Mouse (Mus musculus) kidney, adult 9 months (tissue): Measurements from ENCODE around the gene Spag17.

ENCODE experiments used
- DNase-seq: peaks from one replicate; pipeline ENCODE4 v3.0.0; 2022

Gene Spag17

GRCm38 (mm10) chr3:99966285-99966684, 81.1 kb downstream of the Spag17 start:
- DNase-seq = no peak

GRCm38 (mm10) chr3:99970766-99971165, 85.6 kb downstream of the Spag17 start:
- DNase-seq = no peak

- DNase-seq = no peak
These were observed 95.8 kb downstream of the Spag17 start for GRCm38 (mm10) chr3:99981046-99981445.

- no peak for DNase-seq
These were observed 119.5 kb downstream of the Spag17 start for GRCm38 (mm10) chr3:100004676-100005075.

GRCm38 (mm10) chr3:100009807-100010206, 124.6 kb downstream of the Spag17 start:
- no peak for DNase-seq

- no peak for DNase-seq
These were observed 128.9 kb downstream of the Spag17 start for GRCm38 (mm10) chr3:100014110-100014509.

GRCm38 (mm10) chr3:100031291-100031690, 146.1 kb downstream of the Spag17 start:
- no peak for DNase-seq

- no peak for DNase-seq
These were observed 147.8 kb downstream of the Spag17 start for GRCm38 (mm10) chr3:100032969-100033368.

- no peak for DNase-seq
These were observed 149.3 kb downstream of the Spag17 start for GRCm38 (mm10) chr3:100034366-100034956.

- no peak for DNase-seq
These were observed 149.9 kb downstream of the Spag17 start for GRCm38 (mm10) chr3:100035097-100035496.

GRCm38 (mm10) chr3:100036846-100037245, 151.6 kb downstream of the Spag17 start:
- no peak for DNase-seq

GRCm38 (mm10) chr3:100074406-100074805, 189.2 kb downstream of the Spag17 start:
- no peak for DNase-seq

GRCm38 (mm10) chr3:100102386-100103092, 217.3 kb downstream of the Spag17 start:
- no peak for DNase-seq

GRCm38 (mm10) chr3:100106736-100107135, 221.5 kb downstream of the Spag17 start:
- DNase-seq = no peak

- no peak for DNase-seq
These were observed 233.5 kb downstream of the Spag17 start for GRCm38 (mm10) chr3:100118681-100119080.

GRCm38 (mm10) chr3:100121961-100122360, 236.8 kb downstream of the Spag17 start:
- DNase-seq = no peak

- DNase-seq = no peak
These were observed 237.2 kb downstream of the Spag17 start for GRCm38 (mm10) chr3:100122445-100122844.

- no peak for DNase-seq
These were observed 275.7 kb downstream of the Spag17 start for GRCm38 (mm10) chr3:100160682-100161445.

GRCm38 (mm10) chr3:100161665-100162314, 276.6 kb downstream of the Spag17 start:
- DNase-seq = no peak

GRCm38 (mm10) chr3:100162315-100163105, 277.3 kb downstream of the Spag17 start, which contains the start of the genes Gdap2 and Wdr3:
Gdap2 (plus strand) TSS chr3:100162381.
Wdr3 (minus strand) TSS chr3:100162407.
- DNase-seq = peak; percentile 94

- DNase-seq = no peak
These were observed 278.4 kb downstream of the Spag17 start for GRCm38 (mm10) chr3:100163556-100163955.

GRCm38 (mm10) chr3:100164991-100165390, 279.8 kb downstream of the Spag17 start:
- no peak for DNase-seq
